Mouse (Mus musculus): ENCODE results near the gene Gprc5a. TPM values are rescaled to one million over a fixed set of nuclear protein-coding genes. Genes with fewer than 3 reads are reported as not detected.

Gprc5a gene
- polyA plus RNA-seq, 1 experiment = 0.05 TPM

DNA sequence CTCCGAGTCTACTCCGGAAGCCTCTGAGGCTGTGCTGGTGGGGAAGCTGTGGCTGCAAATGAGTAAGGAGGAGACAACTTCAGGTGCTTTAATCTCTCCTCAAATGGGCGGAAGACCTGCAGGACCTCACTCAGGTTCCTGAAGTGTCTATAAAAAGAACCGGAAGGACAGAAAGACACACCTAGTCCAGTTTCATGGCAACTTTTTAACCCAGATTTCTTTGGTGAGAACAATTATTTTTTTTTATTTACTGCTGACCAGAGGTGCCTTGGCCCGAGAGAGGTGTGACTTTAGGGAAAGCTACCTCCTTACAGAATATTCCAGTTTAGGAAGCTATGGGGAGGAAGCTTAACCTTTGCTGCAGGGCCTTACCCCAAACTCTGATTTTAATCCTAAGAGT, 52.7 kb downstream of the Gprc5a start, which contains the start of gene Gprc5d:
TSS of gene Gprc5d (minus strand) at position 101 of the 400 bp plus-strand sequence.
- Histone ChIP-seq H3K4me1 (ENCODE audit: control insufficient read depth, insufficient read depth, low read length) (no peaks in the 10 kb centered on the region), H3K27ac (ENCODE audit: insufficient read depth, low read length) (no peak within 1 kb of the TSS), H3K27me3 (ENCODE audit: control insufficient read depth, insufficient read depth, low read length) (no peaks in the 10 kb centered on the region), H3K4me3 (replicated peaks; ENCODE audit: insufficient read depth, low read depth, low read length) (no peak within 1 kb of the TSS)
- no peak for TF ChIP-seq CTCF (IDR thresholded peaks at IDR 0.05; ENCODE audit: borderline replicate concordance, insufficient read depth, low read depth, low read length)
- TF ChIP-seq POLR2A (IDR thresholded peaks at IDR 0.05; ENCODE audit: borderline replicate concordance, insufficient read depth, low read length) = no peak
- DNase-seq = no peak
- 97% methylated on average over 5 of the region's 5 CpGs for WGBS

DNA sequence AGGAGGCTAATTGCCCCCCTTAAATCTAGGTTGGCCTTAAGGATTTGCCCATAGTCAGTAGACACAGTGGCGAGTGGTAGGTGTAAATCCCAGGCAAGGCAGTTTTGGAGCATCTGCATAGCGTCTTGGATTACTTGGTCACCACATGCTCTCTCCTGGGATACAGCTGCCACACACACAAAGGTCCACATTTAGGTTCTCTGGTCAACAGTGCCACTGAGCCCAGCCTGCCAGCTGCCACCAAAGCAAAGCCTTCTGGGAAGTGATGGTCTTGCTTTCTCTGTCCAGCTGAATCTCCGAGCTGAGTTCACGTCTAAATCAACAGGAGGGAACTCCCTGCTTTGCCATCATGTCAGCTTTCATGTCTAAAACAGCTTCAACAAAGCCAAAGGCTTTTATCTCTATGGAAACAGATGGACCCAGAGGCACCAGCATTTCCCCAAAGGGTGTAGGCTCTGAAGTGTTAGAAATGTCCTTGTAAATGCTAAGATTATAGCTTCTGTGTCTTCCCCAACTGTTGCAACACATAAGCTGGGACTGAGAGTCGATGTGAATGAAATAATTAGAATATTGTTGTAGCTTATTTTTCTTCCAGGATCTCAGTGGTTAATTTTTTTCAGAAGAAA, 59.4 kb downstream of the Gprc5a start:
- H3K27me3 ChIP-seq (ENCODE audit: control insufficient read depth, insufficient read depth, low read length) = no peaks in the 10 kb centered on the region
- no peak for DNase-seq
- no peaks in the 10 kb centered on the region for H3K4me1 ChIP-seq (ENCODE audit: control insufficient read depth, insufficient read depth, low read length)
- no peak for TF ChIP-seq POLR2A (IDR thresholded peaks at IDR 0.05; ENCODE audit: borderline replicate concordance, insufficient read depth, low read length)
- TF ChIP-seq CTCF (IDR thresholded peaks at IDR 0.05; ENCODE audit: borderline replicate concordance, insufficient read depth, low read depth, low read length) = no peak
- WGBS = 13% methylated on average over 5 of the region's 5 CpGs
- H3K27ac ChIP-seq (ENCODE audit: insufficient read depth, low read length) = no peak overlapping the region
- H3K4me3 ChIP-seq (replicated peaks; ENCODE audit: insufficient read depth, low read depth, low read length) = no peak overlapping the region

DNA sequence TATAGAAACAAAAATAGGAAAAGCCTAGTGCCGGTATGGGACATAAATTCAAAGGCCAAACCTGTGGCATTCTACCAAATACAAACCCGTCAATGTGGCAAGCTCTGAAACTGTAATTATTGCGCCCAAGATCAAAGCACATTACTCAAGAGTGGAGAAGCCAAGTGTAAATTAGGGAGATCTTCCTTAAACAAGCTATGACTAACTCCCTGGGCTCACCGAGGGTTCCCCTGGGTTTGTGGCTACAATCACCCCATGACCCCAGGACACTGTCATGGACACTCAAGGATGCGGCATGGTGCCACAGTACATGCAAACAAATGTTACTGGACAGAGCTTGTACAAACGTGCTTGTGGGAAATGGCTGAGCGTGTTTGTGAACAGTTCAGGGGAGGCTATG, 67.6 kb downstream of the Gprc5a start:
- Histone ChIP-seq H3K27me3 (ENCODE audit: control insufficient read depth, insufficient read depth, low read length) (no peaks in the 10 kb centered on the region), H3K4me1 (ENCODE audit: control insufficient read depth, insufficient read depth, low read length) (no peaks in the 10 kb centered on the region; the same call in 1 of the 2 replicates), H3K27ac (ENCODE audit: insufficient read depth, low read length) (no peak overlapping the region), H3K4me3 (replicated peaks; ENCODE audit: insufficient read depth, low read depth, low read length) (no peak overlapping the region)
- WGBS = 74% methylated on average over 7 of the region's 7 CpGs
- TF ChIP-seq POLR2A (IDR thresholded peaks at IDR 0.05; ENCODE audit: borderline replicate concordance, insufficient read depth, low read length) (no peak), CTCF (IDR thresholded peaks at IDR 0.05; ENCODE audit: borderline replicate concordance, insufficient read depth, low read depth, low read length) (no peak)
- no peak for DNase-seq

DNA sequence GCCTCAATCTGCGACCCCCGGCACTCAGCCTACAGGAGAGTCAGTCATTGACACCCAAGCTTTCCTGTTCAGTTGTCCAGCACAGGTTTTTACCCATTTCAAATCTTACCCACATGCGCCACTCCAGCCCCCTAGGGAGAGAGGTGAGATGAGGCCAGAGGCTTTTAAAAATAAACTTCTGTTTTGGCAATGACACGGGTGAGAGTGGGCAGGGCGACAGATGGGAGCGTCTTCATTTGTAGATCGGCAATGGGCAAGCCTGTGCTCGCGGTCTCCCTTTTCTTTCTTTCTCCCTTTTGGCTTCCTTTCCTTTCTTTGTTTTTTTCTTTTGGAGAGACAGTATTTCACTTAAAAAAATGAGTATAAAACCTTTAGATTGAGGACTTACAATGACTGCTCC, 68.0 kb downstream of the Gprc5a start:
- Histone ChIP-seq H3K27me3 (ENCODE audit: control insufficient read depth, insufficient read depth, low read length) (no peaks in the 10 kb centered on the region), H3K4me1 (ENCODE audit: control insufficient read depth, insufficient read depth, low read length) (no peaks in the 10 kb centered on the region; the same call in 1 of the 2 replicates), H3K27ac (ENCODE audit: insufficient read depth, low read length) (no peak overlapping the region), H3K4me3 (replicated peaks; ENCODE audit: insufficient read depth, low read depth, low read length) (no peak overlapping the region)
- DNase-seq = no peak
- no peak for TF ChIP-seq POLR2A (IDR thresholded peaks at IDR 0.05; ENCODE audit: borderline replicate concordance, insufficient read depth, low read length)
- no peak for TF ChIP-seq CTCF (IDR thresholded peaks at IDR 0.05; ENCODE audit: borderline replicate concordance, insufficient read depth, low read depth, low read length)
- 67% methylated on average over 9 of the region's 9 CpGs for WGBS

Other genes with a start within 250 kb of the Gprc5a start
- 42.3 and 47.6 TPM in 2 replicates for gene Crebl2, start 235.5 kb upstream of the Gprc5a start, polyA plus RNA-seq (2012; rRNA removed)
- 30.5 and 32.5 TPM in 2 replicates for gene Gpr19, start 167.1 kb upstream of the Gprc5a start, polyA plus RNA-seq (2012; rRNA removed)
- gene Cdkn1b, start 145.2 kb upstream of the Gprc5a start, polyA plus RNA-seq (2012; rRNA removed) = 45.6 and 52.7 TPM in 2 replicates
- 1.5 TPM in 2 replicates for gene Apold1, start 83.9 kb upstream of the Gprc5a start, polyA plus RNA-seq (2012; rRNA removed)
- 83.0 and 84.6 TPM in 2 replicates for gene Ddx47, start 54.0 kb upstream of the Gprc5a start, polyA plus RNA-seq (2012; rRNA removed)
- 0.16 and 0.18 TPM in 2 replicates for gene Gprc5d, start 52.6 kb downstream of the Gprc5a start, polyA plus RNA-seq (2012; rRNA removed)
- gene Fam234b, start 132.3 kb downstream of the Gprc5a start, polyA plus RNA-seq (2012; rRNA removed) = 115 and 118 TPM in 2 replicates
- gene Hebp1, start 132.4 kb downstream of the Gprc5a start, polyA plus RNA-seq (2012; rRNA removed) = 20.8 and 22.9 TPM in 2 replicates
- gene Gsg1, start 188.7 kb downstream of the Gprc5a start, polyA plus RNA-seq (2012; rRNA removed) = 0.13 TPM in 1 of 2 replicates, not detected in the other
- gene Pbp2, start 244.8 kb downstream of the Gprc5a start, polyA plus RNA-seq (2012; rRNA removed) = not detected in 2 replicates